Mouse (Mus musculus): ENCODE data around the gene St6galnac3.
A peak's percentile ranks its signal among the peaks of the same experiment; 100 is the strongest.

Gene St6galnac3

DNA sequence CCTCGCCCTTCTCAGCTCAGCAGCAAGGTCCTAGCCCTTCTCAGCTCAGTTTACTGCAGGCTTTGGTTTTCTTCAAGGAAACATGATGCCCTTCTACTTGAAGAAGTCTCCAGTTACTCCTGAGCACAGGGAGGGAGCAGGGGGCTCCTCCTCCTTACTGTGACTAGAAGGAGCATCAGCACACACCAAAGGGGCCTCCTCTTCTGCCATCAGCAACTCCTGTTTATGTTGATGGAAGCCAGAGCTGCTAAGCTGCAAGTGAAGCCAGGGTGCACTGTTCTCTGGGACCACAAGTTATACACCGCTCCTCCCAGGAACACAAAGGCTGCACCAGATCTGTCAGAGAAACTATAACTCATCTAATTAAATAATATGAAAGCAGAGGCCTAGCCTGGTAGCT lies 34.4 kb downstream of the St6galnac3 start:
- DNase-seq (ENCODE audit: extremely low spot score, low spot score): no peak

DNA sequence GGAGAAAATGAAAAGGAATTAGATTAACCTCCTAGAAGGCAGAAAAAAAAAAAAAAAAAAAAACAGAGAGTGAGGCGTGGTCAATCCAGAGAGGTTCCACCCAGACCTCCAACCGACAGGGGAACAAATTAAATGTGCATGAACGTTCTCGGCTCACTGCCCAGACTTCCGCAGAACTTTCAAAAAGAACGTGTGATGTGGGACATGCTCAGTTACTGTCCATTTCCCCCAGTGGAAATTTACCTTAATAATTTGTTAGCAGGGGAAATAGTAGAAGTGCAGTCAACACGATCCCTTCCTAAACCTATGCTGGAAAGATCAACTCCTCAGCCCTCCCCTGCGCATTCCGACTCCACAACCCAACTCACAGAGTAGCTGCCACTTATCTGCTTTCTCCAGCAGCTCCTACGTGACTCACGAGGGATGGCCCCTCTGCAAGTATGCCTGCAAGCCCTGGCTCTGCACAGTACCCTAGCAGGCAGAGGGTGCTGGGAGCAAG lies 35.1 kb downstream of the St6galnac3 start:
- no peak for DNase-seq (ENCODE audit: extremely low spot score, low spot score)

DNA sequence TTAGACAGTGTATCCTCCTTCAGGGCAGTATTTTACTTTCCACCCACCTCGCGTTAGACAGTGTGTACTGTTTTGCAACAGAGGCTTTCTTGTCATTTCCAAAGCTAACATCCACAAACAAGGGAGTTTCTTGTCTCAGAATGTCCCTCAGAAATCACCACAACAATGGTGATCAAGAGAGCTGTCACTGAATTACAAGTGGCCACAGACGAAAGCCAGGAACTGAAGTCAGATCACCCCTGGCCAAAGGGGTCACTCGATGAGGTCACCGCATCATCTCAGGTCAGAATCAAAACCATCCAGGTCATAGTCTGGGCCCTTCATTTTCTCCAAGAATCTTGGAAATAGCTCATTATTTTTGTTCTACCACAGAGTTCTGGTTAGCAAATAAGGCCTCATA lies 37.1 kb downstream of the St6galnac3 start:
- DNase-seq (ENCODE audit: extremely low spot score, low spot score): no peak

DNA sequence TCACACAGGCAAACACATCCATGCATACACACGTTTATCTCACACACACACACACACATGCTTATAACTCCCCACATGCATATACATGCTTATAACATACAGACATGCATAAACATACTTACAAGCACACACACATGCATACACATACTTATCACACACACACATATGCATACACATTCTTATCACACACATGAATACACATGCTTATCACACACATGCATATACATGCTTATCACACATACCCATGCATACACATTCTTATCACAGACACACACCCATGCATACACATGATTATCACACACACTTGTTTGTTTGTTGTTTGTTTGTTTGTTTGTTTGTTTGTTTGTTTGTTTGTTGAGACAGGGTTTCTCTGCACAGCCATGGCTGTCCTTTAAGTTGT lies 40.1 kb downstream of the St6galnac3 start:
- no peak for DNase-seq (ENCODE audit: extremely low spot score, low spot score)

DNA sequence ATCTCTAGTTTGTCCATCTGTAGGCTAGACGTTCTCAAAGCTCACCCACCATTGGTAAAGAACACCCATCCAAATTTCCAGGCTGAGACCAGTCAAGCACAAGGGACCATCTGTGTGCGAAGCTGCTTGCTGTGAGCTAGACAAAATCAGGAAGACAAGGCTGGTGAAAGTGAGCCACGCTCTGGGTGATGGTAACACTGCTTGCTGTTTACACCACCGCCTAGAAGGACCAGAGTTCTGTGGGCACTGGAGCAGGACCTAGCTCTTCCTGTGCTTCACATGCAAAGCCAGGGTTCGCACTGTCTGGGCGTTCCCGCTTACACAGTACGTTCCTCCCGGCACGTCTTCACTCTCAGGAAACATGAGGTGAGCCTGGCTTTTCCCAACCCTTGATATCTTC lies 42.7 kb downstream of the St6galnac3 start:
- DNase-seq (ENCODE audit: extremely low spot score, low spot score): no peak

DNA sequence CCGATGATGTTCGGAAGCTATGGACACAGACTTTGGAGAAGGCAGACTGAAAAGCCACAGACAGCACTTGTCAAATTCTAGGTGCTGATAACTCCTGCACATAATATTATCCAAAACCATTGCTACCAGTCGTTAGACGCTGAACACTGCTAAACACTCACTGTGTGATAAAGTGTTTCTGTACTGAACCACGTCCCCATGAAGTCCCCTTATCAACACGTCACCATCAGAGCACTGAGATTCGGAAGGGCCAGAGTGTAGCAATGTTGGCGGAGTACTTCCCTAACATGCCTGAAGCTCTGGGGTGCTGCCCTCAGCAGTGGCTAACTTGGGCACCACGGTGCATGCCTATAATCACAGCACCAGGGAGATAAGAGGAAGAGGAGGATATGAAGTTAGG lies 43.3 kb downstream of the St6galnac3 start:
- no peak for DNase-seq (ENCODE audit: extremely low spot score, low spot score)

DNA sequence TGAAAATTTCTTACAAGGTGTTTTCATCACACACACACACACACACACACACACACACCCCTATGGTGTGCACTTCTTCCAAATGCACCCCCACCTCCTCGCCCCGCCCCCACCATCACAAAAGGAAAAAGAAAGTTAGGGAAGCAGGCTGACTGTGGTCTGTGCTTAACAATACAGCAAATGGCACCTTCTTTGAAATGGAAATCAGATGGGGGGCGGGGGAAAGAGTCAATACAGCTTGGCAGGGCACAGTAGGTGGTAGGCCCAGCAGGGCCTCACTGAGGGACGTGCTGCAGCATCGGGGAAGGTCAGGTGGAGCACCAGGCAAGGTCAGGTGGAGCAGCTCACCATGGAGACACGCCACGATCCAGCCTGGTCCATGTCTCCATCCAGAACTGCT lies 49.1 kb downstream of the St6galnac3 start:
- DNase-seq (ENCODE audit: extremely low spot score, low spot score): no peak

DNA sequence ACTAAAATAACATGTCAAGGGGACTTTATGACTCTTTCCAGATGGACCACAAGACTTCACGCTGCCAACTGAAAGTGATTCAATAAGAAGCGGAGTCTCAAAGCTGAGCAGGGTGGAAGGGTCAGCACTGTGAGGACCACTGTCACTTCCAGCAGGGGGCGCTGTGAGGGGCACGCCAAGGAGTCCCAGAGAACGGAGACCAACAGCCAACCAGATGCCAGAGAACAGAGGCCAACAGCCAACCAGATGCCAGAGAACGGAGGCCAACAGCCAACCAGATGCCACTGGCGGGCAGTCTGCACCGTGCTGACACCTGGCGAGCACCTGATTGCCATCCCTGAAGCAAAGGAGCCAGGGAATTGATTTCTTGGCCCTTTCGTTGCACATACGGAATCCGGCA lies 49.9 kb downstream of the St6galnac3 start:
- DNase-seq (ENCODE audit: extremely low spot score, low spot score): peak; percentile 80

DNA sequence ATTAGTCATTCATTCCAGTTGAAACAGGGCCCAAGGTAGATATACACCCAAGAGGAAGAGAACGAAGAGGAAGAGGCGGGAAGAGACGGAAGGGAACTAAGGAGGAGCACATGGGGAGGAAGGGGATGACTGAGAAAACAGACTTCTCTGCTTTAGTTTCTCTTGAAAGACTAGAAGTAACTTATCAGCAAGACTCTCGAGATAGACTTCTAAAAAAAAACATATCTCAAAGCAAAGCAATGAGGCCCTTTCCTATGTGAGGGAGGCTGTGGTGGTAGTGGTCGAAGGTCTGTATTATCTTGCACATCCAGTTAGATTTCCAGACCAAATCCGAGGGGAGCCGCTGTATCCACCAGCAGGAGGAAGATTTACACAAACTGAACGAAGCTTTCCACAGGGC lies 50.6 kb downstream of the St6galnac3 start:
- no peak for DNase-seq (ENCODE audit: extremely low spot score, low spot score)

DNA sequence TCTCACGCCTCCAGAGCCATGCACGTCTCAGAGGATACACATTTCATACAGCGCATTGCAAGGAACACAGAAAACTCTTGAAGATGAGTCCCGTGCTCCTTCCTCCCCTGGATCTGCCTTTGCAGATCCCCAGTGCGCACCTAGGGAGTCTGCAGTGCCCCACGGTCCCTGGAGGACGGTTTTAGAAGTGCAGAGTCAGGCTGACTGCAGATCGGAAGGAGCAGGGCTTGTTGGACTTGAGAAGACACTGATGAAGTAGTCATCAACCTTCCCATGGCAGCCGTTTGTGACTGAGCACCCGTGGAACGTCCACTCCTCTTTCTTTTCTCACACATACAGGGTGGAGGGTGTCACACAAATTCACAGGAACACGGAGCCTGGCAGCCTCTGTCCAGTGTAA lies 51.5 kb downstream of the St6galnac3 start:
- no peak for DNase-seq (ENCODE audit: extremely low spot score, low spot score)

DNA sequence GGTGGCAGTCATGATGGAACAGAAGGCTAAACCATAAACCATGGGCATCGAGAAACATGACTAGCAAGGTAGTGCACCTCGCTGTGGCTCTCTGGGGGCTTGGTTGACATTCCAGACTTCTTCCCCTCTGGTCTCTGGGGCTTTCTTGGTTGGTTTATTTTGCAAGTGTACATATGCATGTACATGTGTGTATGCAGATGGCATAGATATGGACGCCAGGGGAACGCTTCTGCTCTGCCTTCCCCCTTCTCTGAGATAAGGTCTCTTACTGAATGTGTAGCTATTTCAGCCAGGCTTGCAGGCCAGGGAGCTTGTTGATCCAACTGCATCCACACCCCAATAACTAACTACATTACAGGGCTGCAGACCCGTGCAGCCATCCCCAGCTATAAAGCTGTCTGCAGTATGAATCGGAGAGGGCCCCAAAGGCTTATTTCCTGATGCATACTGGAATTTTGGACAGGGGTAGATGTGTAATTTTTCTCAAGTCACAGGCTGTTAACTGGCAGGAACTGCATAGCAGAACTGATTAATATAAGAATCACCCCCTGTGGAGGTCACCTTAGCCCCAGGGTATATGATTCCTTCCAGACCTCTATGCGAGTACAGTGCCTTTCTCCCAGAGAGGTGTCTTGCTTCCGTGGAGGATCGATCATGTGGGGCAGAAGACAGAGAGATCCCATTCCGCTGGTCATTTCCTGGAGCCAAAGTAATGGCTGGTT lies 53.9 kb downstream of the St6galnac3 start:
- no peak for DNase-seq (ENCODE audit: extremely low spot score, low spot score)

DNA sequence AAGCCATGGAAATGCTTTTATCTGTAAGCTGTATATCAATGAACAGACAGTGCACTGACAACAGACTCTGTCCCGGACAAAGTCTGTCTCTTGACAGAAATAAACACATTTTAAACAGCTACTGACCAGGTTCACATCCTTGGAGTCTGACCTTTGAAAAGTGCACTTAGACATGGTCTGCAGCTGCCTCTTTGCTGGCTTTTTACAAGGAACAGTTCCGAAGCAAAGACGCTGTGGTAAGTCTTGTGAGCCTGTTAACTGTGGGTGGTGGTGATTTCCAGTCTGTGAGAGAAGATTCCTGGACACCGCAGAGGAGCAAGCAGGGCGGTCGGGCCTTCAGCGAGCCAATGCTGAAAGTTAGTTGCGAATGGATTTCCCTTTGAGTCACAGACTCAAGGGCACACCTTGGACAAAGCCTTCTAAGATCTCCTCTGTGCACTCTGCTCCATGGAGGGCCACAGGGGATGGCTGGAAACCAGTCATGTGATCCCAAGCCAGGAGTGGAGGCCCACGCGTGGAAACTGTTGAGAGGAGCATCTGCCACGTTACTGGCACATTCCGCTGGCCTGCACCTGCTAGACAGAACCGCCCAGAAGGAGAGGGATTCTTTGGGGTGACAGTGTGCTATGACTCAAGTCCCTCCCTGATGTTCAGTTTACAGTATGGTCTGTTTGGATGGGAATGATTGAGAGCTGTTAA lies 55.1 kb downstream of the St6galnac3 start:
- no peak for DNase-seq (ENCODE audit: extremely low spot score, low spot score)

DNA sequence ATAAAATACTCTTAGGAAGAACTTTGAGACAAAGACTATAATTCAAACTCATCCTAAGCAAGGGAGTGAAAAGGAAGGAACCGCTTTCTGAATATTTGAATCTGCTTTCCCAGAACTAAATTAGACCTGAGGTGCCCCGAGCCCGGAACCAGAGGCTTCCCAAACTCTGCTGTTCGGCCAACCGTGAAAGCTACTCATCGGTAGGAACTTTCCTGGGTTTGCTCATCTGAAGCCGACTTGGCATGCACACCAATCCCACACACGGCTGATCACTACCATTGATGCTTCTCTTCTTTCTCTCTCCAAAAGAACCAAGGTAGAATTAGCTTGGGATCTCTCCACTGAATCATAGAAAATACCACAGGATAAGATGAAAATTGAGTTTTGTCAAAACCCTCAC lies 55.6 kb downstream of the St6galnac3 start:
- DNase-seq (ENCODE audit: extremely low spot score, low spot score): no peak

DNA sequence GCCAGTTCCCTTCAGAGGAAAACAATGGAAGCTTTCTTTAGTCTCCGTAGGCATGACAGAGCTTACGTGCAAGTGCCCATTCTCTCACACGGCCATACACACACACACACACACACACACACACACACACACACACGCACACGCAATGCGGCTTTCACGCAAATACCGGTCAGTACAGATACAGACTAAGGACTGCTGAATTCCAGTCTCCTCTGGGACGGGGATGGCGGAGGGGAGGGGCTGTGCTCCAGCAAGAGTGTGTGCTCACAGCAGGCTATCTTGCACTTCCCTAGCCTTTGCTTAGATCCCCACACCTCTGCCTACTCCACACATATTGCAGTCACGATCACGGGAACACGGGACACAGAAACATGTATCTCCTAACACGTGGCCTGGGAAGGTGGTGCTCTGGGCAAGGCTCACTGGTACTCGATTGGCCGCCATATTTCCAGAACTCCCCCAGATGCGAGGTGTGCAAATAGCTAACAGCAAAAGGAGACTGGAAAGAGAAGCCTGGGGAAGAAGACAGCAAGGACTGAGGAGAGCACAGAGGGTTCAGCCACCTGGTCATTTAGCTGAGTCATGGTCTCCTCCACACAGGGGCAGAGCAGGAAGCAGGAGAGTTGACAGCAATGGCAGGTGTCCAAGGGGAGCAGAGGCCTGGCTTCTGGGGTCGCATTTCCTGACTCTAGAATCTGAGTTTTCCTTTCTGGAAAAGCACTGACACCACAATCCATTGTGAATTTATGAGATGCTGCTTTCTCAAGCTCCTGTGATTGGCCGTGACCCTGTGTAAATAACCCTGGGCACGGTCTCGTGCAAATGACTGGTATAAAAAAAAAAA lies 56.3 kb downstream of the St6galnac3 start:
- DNase-seq (ENCODE audit: extremely low spot score, low spot score): peak; percentile 24

DNA sequence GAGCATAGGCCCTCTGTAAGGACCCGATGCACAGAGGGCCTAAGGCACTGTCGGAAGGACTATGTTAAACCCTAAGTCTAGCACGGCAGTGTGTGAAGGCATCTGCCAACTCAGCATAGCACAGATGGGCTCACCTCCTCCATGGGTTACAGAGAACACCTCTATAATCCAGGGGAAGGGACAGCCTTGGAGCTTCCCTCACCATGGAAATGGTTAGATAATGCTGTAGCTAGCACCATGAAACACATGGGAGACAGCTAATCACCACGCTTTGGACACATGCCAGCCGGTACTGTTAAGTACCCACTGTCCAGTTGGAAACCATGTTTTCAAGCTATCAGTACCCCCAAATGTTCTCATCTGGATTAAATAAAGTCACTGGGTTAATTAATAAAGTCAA lies 60.3 kb downstream of the St6galnac3 start:
- DNase-seq (ENCODE audit: extremely low spot score, low spot score): no peak

DNA sequence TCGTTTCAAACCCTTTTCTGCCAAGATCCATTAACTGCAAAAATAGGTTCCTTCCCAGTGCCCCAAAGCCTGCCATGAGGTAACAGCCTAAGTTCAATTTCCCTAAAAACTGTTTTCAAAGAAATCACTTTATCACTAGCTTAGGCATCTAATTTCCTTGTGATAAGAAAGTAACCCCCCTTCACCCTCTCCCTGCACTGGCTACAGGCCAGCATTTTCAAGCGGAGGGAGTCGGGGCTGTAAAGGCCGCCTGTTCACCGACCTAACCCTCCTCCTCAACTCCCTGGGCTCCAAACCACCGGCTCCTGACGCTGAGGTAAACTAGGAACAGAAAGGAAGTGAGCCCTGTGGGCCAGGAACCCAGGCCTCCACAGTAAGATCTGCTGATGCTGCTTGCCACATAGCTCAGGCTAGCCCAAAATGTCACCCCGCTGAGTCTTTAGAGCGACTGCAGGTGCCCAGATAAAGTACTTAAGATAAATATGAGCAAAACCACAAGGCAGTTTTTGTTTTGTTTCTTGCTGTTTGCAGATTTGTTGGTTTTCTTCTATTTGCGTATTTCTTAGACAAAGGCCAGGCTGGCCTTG lies 61.0 kb downstream of the St6galnac3 start:
- DNase-seq (ENCODE audit: extremely low spot score, low spot score): no peak

DNA sequence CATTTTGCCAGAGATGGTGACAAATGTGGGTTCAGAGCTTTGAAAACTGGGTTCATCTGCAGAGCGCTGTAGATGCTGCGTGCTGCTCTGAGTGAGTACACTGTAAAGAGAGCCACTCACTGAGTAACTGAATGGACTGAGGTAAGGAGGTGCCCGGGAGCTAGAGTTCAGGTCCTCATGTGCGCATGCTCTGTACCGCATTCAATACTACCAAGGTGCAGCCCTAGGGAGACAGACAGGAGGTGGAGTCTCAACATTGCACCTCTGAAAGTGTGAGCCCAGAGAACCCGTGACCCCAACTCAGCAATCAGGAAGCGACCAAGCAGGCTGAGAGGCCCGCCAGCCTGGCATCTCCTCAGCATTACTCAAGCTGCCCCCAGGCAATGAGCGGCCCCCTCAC lies 62.2 kb downstream of the St6galnac3 start:
- DNase-seq (ENCODE audit: extremely low spot score, low spot score): no peak

DNA sequence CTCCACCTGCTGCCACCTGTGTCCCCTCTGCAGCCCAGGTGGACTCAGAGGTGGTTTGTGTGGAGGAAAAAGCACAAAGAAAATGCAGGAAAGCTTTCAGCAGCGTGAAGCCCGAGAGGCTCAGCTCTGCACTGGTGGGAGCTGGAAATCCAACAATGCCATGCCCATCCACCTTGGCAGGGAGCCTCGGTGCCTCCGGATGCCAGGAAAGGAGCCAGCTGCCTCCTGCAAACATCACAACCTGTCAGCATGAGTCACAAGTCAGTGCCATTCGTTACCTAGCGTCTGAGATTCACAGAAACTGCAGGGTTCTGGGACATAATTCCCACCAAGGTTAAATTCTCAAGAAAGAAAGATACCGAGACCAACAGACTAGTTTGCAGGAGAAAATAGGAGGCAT lies 63.0 kb downstream of the St6galnac3 start:
- no peak for DNase-seq (ENCODE audit: extremely low spot score, low spot score)

DNA sequence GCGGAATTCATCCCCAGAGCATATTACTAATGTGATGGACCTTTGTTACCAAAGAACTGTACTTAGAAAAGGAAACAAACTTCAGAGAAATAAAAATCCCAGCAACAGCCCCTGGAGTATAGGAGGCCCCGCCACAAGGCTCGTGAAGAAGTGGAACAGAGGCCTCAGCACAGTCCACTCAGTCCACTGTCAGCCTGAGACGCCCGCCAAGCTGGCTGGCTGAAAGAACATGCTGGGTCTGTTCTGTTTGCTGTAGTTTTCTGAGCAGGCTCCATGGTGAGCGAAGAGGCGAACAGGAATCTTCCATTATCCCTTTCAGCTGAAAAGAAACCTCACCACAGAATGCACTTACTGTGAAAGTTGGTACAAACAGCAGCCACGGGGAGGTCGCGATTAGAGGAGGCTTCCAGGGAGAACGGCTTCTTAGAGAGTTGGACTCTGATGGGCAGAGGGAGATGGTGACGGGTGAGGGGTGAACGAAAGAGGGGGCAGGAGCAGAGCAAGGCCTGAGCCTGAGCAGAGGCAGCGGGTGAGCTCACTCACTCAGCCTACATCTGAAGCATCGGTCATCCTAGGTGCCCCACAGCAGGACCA lies 65.3 kb downstream of the St6galnac3 start:
- no peak for DNase-seq (ENCODE audit: extremely low spot score, low spot score)

DNA sequence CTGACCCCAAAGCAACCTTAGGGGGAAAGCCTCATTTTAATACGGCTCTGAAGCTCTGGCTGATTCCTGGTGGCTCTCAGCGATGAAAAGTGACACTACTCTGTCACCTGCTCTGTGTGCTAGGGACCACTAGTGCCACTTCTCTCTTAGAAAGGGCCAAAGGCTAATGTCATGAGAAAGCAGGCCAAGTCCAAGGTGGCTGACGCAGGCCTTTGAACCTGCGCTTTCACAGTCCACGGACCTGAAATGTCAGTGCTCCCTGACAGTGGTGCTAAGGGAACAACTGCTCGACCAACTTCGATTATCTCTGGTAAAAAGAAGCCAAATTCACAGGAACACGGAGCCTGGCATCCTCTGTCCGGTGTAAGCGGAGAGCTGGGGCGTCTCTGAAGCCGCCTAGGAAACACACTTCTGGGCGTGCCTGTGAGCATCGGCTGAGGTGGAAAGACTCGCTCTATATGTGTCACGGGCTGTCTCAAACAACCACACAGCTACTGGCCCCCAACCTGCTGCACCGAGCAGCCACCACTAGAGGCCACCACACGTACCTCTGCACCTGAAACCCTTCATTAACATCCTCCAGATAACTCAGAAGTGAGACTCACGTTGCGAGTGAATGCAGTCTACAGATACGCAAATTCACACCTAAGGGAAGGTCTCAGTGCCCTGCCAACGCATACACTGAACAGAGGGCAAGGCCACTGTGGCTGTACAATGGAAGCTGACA lies 66.8 kb downstream of the St6galnac3 start:
- no peak for DNase-seq (ENCODE audit: extremely low spot score, low spot score)

DNA sequence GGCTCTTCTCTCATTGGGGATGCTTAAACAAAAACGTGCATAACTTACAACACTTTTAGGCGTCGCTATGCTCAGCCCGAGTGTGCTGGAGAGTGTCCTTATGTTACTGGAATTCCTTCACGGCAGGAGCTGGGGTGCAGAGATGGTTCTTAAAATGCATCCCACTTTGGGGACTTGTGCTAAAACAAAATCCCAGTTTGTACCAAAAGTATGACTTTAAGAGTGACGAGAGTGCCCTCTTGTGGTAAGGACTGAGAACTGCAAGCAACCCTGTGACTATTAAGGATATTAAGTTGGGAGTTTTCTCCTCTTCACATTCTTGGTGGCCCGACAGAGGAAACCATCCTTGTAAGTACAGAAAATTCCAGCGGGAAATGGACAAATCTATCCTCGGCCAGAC lies 69.9 kb downstream of the St6galnac3 start:
- peak; percentile 74 for DNase-seq (ENCODE audit: extremely low spot score, low spot score)

Data from neural tube, embryonic 10.5 days (tissue).